Mouse (Mus musculus) neural tube, embryonic 14.5 days (tissue): ENCODE data around the gene Gmeb2. TPM values are rescaled to one million over a fixed set of nuclear protein-coding genes. Genes with fewer than 3 reads are reported as not detected.

ENCODE experiments used
- ATAC-seq: fragments of 200-750 bp; cut with Nextera tagmentation; 2 replicates; pipeline ENCODE4 v1.8.0; 2017; ENCODE audit warnings: low read depth, mild to moderate bottlenecking, moderate TSS enrichment, moderate library complexity
- H3K27ac ChIP-seq: fragments of 300-500 bp; sonication (generic); 2 replicates; pipeline ENCODE4 v1.5.1; 2014; ENCODE audit warnings: low read depth, mild to moderate bottlenecking, control low read depth, low read length, moderate library complexity, mixed read lengths
- H3K27me3 ChIP-seq: fragments of 300-500 bp; sonication (generic); 2 replicates; pipeline ENCODE4 v1.6.1; 2014; ENCODE audit warnings: low read length; ENCODE audit not compliant: control insufficient read depth, insufficient read depth
- H3K36me3 ChIP-seq: fragments of 300-500 bp; sonication (generic); 2 replicates; pipeline ENCODE4 v1.6.1; 2014; ENCODE audit warnings: low read length, mixed read lengths; ENCODE audit not compliant: control insufficient read depth, insufficient read depth
- H3K4me1 ChIP-seq: fragments of 300-500 bp; sonication (generic); 2 replicates; pipeline ENCODE4 v1.6.1; 2014; ENCODE audit warnings: low read length; ENCODE audit not compliant: control insufficient read depth, insufficient read depth
- H3K4me2 ChIP-seq: fragments of 300-500 bp; sonication (generic); 2 replicates; pipeline ENCODE4 v1.6.1; 2014; ENCODE audit warnings: mild to moderate bottlenecking, low read depth, low read length, control low read depth
- H3K4me3 ChIP-seq: fragments of 300-500 bp; sonication (generic); 2 replicates; pipeline ENCODE4 v1.5.1; 2014; ENCODE audit warnings: low read depth, low read length, control low read depth, mixed read lengths
- H3K9ac ChIP-seq: fragments of 300-500 bp; sonication (generic); replicated peaks from 2 replicates; pipeline ENCODE4 v1.6.1; 2014; ENCODE audit warnings: low read depth, mild to moderate bottlenecking, control low read depth, low read length, mixed read lengths
- H3K9me3 ChIP-seq: fragments of 300-500 bp; sonication (generic); 2 replicates; pipeline ENCODE4 v1.6.1; 2016; ENCODE audit warnings: low read length; ENCODE audit not compliant: control insufficient read depth
- WGBS: fragments of 180-500 bp; shearing (Covaris S2); extraction: QIAGEN DNeasy Blood & Tissue Kit; methylation state at CpG from one replicate; pipeline ENCODE4 v1.1.7; 2014; 5-methylcytosine and 5-hydroxymethylcytosine counted together
- polyA plus RNA-seq: library from polyadenylated mRNA; unstranded; fragments of >200 nt; fragmentation: Nextera tagmentation; extraction: Ambion mirVana; gene quantifications from 2 replicates; pipeline ENCODE4 v1.2.1, GENCODE M21; 2014

Gmeb2 gene
- polyA plus RNA-seq, 1 experiment from 2014 or later = 19.3 TPM

DNA sequence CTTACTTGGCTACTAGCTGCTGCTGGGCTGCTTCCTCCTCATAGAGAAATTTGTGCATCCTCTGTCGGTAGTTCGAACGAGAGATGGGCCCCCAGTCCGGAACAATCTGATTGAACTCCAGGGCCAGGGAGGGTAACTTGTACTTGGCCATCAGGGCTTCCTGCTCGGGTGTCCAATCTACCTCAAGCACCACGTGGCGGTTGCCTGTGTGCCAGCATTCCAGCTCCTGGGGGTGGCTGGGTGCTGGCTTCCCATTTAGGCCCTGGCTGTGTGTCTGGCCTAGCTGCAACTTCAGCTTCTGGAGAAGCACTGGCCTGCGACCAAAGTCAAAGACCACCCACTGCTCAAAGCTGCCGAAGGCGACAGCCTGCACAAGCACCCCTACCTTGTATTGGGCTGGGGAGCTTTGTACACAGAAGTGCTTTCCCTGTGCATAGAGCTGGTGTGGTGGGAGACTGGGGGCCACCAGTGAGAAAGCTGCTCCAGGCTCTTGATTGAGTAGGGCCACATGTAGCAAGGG is 49.7 kb downstream of the Gmeb2 start:
- Histone ChIP-seq H3K4me1 (no peaks in the 10 kb centered on the region), H3K4me3 (no peak overlapping the region), H3K9ac (no peak overlapping the region), H3K4me2 (no peak overlapping the region), H3K9me3 (no peaks in the 10 kb centered on the region), H3K27ac (no peak overlapping the region), H3K27me3 (no peaks in the 10 kb centered on the region), H3K36me3 (no peaks in the 10 kb centered on the region)
- no peak for ATAC-seq
- 77% methylated on average over 10 of the region's 10 CpGs for WGBS

DNA sequence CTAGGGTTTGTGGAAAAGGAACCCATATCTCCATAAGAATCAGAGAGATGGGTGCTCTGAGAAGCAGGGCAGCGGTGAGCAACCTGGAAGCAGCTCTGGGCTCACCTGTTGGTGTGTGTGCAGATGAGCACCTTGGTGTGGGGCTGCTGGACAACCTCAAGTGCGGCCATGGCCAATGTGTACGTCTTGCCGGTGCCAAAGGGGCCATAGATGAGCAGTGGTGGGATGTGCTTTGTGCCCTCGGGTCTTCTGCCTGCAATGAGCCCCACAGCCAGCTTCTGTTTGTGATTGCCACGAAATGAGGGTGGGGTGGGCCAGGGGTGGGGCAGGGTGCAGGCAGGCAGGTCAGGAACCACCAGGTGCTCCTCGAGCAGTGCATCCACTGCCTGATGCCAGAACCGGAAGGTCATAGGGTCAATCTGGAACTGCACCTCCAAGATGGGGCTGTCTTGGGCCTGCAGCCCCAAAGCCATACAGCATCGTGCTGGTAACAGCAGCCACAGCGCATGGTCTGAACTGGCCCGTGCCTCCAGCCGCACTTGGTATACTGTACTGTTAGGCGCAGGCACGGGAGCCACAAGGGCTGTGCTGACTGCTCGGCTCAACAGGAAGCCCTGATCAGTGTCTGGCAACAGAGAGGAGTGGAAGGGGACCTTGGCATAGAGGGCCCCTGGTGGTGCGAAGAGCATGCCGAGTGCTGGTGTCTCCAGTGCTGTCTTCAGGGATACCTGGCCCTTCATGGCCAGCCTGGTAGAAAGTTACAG is 50.4 kb downstream of the Gmeb2 start:
- no peak for ATAC-seq
- H3K27me3 ChIP-seq = no peaks in the 10 kb centered on the region
- 93% methylated on average over 17 of the region's 17 CpGs for WGBS
- H3K9me3 ChIP-seq = no peaks in the 10 kb centered on the region
- H3K4me3 ChIP-seq = no peak overlapping the region
- no peak overlapping the region for H3K27ac ChIP-seq
- H3K9ac ChIP-seq = no peak overlapping the region
- H3K4me2 ChIP-seq = no peak overlapping the region
- no peaks in the 10 kb centered on the region for H3K36me3 ChIP-seq
- H3K4me1 ChIP-seq = no peaks in the 10 kb centered on the region

DNA sequence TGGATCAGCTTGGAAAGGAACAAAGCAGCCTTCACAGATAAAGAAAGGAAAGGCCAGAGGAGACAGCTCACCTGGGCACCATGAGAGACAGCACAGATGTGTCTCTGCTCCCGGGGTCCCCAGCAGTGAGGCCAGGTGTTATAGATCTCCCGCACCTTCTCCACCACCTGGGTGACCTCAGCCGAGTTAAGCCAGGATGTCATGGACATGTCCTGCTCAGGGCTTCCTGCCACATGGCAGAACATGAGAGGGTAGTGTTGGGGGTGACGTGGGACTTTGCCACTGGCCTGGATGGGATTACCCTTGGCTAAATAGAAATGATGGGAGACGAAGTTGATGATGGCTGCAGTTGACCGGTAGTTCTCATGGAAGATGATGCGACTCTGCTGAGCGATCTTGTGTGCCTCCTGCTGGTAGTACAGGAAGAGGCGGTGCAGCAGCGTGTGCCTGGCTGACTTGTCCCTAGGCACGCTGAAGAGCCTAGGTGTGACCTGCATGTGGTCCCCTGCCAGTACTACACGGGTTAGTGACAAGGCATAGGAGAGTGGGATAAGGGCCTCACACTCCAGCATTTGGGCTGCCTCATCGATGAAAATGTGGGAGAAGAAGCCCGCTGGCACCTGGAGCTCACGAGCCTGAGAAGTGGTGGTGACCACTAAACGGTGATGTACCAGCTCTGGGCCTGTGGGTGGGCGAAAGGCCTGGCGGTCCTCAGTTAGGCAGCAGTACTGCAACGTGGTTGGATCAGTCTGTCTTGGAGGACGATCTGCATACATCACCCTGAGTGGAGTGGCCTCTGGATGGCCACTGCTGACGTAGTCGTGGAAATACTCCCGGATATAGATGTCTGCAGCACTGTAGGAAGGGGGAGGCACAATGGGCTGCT is 51.9 kb downstream of the Gmeb2 start:
- Histone ChIP-seq H3K27ac (no peak overlapping the region), H3K4me3 (no peak overlapping the region), H3K9me3 (no peaks in the 10 kb centered on the region), H3K9ac (no peak overlapping the region), H3K4me1 (no peaks in the 10 kb centered on the region), H3K4me2 (no peak overlapping the region), H3K27me3 (no peaks in the 10 kb centered on the region), H3K36me3 (no peaks in the 10 kb centered on the region)
- no peak for ATAC-seq
- 87% methylated on average over 23 of the region's 23 CpGs for WGBS

DNA sequence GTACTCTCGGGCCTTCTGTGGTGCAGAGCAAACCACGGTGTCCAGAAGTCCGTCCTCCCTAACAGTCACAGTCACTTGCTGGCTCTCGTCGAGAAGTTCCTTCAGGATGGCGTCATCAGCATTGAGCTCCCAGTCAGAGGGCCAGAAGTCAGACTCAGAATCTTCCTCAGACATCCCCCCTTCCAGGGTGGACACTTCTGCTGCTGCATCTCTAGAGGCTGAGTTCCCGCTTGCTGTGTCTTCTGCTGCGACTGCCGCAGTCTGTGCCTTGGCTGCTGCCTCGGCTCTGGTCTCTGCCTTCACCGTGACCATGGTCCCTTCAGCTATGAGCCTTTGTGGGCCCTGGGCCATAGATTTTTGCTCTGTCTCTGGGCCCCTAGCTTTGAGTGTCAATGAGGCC is 53.2 kb downstream of the Gmeb2 start:
- WGBS = 93% methylated on average over 11 of the region's 11 CpGs
- Histone ChIP-seq H3K27me3 (no peaks in the 10 kb centered on the region), H3K4me3 (no peak overlapping the region)

DNA sequence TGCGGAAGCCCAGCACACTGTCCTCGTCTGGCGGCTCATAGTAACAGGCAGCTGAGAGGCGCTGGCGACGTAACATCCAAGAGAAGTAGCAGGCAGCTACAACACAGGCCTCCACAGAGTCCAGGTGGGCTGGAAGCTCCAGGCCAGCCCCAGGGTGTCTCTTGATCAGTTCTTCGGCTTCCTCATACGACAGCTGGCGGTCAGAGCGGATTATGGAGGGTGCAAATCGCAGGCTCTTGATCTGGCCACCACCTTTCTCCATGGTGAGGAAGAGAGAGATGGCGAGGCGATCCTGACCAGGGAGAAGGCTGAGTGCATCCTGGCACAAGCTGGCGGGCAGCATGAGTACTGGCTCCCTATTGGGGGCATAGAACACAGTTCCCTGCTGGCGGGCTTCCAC is 54.4 kb downstream of the Gmeb2 start:
- ATAC-seq = no peak
- Histone ChIP-seq H3K9me3 (no peaks in the 10 kb centered on the region), H3K4me2 (no peak overlapping the region), H3K27ac (no peak overlapping the region), H3K4me1 (no peaks in the 10 kb centered on the region), H3K9ac (no peak overlapping the region), H3K27me3 (no peaks in the 10 kb centered on the region), H3K36me3 (no peaks in the 10 kb centered on the region), H3K4me3 (no peak overlapping the region)
- WGBS = 94% methylated on average over 15 of the region's 15 CpGs

More for the DNA sequence above, 53.2 kb downstream of the Gmeb2 start:
- H3K9me3 ChIP-seq = no peaks in the 10 kb centered on the region
- no peak overlapping the region for H3K4me2 ChIP-seq
- no peak overlapping the region for H3K9ac ChIP-seq
- H3K36me3 ChIP-seq = no peaks in the 10 kb centered on the region
- H3K27ac ChIP-seq = no peak overlapping the region
- no peak for ATAC-seq
- H3K4me1 ChIP-seq = no peaks in the 10 kb centered on the region

DNA sequence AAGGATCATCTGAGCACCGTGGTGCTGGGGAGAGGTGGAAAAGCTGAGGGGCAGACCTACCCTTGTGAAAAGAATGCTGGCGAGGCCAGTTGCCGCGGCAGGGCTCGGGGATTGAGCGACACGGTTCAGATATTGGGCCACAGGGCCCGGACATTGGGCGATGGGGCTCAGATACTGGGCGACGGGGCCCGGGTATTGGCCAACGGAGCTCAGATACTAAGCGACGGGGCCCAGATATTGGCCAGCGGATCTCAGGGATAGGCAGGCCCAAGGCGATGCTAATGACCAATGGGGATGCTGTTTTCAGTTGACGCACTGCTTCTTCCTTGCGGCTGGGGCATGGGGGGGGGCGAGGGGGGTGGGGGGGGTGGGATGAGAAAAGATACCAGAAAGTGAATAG is 56.7 kb downstream of the Gmeb2 start:
- H3K9ac ChIP-seq = no peak overlapping the region
- no peak for ATAC-seq
- H3K9me3 ChIP-seq = no peaks in the 10 kb centered on the region

DNA sequence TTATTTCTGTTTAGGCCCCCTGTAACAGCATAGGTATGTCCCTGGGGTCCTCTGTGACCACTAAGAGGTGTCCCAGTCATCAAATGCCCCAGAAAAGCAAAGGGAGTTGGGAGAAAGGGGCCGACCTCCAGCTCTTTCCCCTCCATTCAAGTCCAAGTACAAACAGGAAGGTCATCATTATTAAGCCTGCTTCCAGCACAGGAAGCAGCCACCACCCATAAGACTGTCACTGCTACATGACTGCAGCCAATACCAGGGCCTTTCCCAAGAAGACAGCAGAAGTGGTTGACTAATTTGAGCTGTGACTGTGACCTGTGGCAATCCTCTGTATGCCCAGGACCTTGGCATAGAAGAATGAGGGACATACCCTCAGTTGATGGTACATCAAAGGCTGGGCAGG is 59.5 kb downstream of the Gmeb2 start:
- H3K9me3 ChIP-seq = no peaks in the 10 kb centered on the region
- no peaks in the 10 kb centered on the region for H3K36me3 ChIP-seq
- WGBS = 81% methylated on average over 1 of the region's 1 CpGs
- H3K27me3 ChIP-seq = no peaks in the 10 kb centered on the region
- no peak for ATAC-seq
- no peak overlapping the region for H3K4me2 ChIP-seq
- no peak overlapping the region for H3K9ac ChIP-seq
- H3K4me1 ChIP-seq = no peaks in the 10 kb centered on the region
- H3K27ac ChIP-seq = no peak overlapping the region
- no peak overlapping the region for H3K4me3 ChIP-seq

More for the DNA sequence above, 56.7 kb downstream of the Gmeb2 start:
- 69% methylated on average over 19 of the region's 20 CpGs for WGBS
- H3K4me1 ChIP-seq = no peaks in the 10 kb centered on the region
- H3K36me3 ChIP-seq = no peaks in the 10 kb centered on the region
- H3K4me2 ChIP-seq = no peak overlapping the region
- H3K27ac ChIP-seq = no peak overlapping the region
- H3K4me3 ChIP-seq = no peak overlapping the region
- no peaks in the 10 kb centered on the region for H3K27me3 ChIP-seq

DNA sequence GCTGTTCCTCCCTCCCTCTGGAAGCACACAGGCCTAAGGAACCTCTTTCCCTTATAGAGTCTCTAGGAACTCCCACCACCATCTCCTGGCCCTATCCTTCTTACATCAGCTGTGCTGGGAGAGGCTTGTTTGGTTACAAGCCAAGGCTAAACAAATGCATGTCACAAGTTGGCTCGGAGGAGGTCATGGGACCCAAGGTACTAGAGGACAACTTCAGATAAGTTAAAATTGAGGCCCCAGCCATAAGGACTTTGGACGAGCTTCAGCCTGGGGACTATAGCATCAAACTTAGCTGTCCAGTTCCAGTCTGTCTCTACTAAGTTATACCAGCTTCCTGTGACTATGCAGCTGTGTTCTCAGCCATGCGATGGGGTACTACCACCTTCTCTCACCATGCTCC is 60.7 kb downstream of the Gmeb2 start:
- no peaks in the 10 kb centered on the region for H3K4me1 ChIP-seq
- 89% methylated on average over 3 of the region's 3 CpGs for WGBS
- no peak overlapping the region for H3K27ac ChIP-seq
- H3K4me2 ChIP-seq = no peak overlapping the region
- no peak overlapping the region for H3K4me3 ChIP-seq
- H3K9me3 ChIP-seq = no peaks in the 10 kb centered on the region
- H3K36me3 ChIP-seq = no peaks in the 10 kb centered on the region
- no peak for ATAC-seq
- no peaks in the 10 kb centered on the region for H3K27me3 ChIP-seq
- H3K9ac ChIP-seq = no peak overlapping the region

DNA sequence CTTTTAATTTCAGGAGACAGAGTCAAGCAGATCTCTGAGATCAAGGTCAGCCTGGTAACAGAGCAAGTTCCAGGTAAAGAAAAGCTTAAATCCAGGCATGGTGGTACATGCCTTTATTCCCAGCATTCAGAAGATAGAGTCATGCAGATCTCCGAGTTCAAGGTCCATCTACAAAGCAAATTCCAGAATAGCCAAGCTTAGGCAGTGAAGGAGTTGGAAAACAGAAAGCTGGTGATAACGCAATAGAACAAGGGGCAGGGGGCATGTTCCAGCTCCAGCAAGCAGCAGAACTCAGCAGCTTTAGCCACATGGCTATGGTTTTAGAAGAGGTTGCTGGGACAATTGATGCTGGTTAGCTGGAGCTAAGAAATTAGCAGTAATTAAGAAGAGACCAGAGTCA is 62.8 kb downstream of the Gmeb2 start:
- Histone ChIP-seq H3K36me3 (no peaks in the 10 kb centered on the region), H3K27ac (no peak overlapping the region), H3K9ac (no peak overlapping the region), H3K4me2 (no peak overlapping the region), H3K9me3 (no peaks in the 10 kb centered on the region), H3K27me3 (no peaks in the 10 kb centered on the region), H3K4me1 (peaks cover 1% of the 10 kb centered on the region; the same call in 1 of the 2 replicates), H3K4me3 (no peak overlapping the region)
- WGBS = 92% methylated on average over 2 of the region's 2 CpGs
- no peak for ATAC-seq
